Mouse (Mus musculus) splenic B cell, adult 2 months (primary cell): ENCODE results near the gene Ccdc91.
A peak's percentile ranks its signal among the peaks of the same experiment; 100 is the strongest.

Experiments used
- DNase-seq: peaks from one replicate; pipeline ENCODE4 v3.0.0-alpha.2; 2011; ENCODE audit warnings: low read depth, low spot score
- H3K27me3 ChIP-seq: 2 replicates; pipeline ENCODE4 v1.6.1; 2012; ENCODE audit warnings: mild to moderate bottlenecking, low read length, moderate library complexity, mixed read lengths; ENCODE audit not compliant: control insufficient read depth, poor library complexity, insufficient read depth, severe bottlenecking
- H3K36me3 ChIP-seq: 2 replicates; pipeline ENCODE4 v1.6.1; 2012; ENCODE audit warnings: mild to moderate bottlenecking, low read length, moderate library complexity, mixed read lengths; ENCODE audit not compliant: control insufficient read depth, poor library complexity, insufficient read depth, severe bottlenecking

Ccdc91 gene

DNA sequence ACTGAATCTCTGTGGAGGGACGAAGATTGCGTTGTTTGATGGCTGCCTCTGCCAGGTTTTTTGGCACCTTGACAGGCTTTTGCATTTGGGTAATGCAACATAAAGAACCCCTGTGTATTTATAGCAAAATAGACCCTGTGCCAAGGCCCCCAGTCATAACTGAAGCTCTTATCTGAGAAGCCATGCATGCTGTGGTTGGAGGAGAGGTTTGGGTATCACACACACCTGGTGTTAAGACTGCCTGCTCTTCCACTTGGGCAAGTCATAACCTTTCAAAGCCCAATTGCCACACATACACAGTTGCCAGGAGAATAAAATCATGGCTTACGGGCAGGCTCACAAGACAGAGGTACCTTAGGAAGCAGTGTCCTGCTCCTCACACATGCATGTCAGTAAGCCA is 147.5 kb downstream of the Ccdc91 start:
- no peaks in the 10 kb centered on the region for H3K27me3 ChIP-seq
- no peak for DNase-seq
- H3K36me3 ChIP-seq = no peaks in the 10 kb centered on the region

DNA sequence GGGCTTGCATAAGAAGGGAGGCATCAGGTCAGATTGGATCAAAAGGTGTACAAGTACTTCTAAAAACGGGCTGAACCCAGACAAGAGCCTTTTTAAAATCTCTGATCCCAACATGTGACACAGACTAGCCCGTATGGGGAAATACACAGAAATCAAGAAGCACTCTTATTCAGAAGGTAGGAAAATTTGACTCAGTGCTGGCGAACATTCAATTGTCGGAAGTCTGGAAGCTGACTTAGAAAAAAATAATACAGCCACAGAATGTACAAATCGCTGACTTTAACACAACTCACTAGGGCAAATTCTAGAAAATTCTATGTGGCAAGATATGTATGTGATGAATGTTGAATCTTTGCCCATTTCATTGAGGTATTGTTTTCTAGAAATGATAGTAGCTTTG is 160.8 kb downstream of the Ccdc91 start:
- no peaks in the 10 kb centered on the region for H3K36me3 ChIP-seq
- no peak for DNase-seq
- no peaks in the 10 kb centered on the region for H3K27me3 ChIP-seq

DNA sequence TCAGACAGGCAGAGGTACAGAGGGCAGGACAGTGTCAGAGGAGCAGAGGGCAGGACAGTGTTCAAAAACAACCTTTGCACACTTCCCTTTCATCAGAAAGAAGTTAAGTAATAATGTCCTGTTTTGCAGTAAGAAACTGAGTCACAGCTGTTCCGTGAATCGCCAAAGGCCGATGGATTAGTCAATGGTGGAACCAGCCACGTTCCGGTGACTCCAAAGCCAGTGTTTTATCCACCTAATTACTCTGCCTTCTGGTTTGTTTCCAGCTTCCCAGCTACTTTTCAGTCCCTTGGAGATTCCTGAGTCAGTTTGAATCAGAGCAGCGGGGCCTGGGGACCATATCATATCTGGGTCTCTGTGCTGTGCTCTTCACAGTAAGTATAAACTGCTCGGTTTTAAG is 168.2 kb downstream of the Ccdc91 start:
- H3K27me3 ChIP-seq = no peaks in the 10 kb centered on the region
- DNase-seq = no peak
- no peaks in the 10 kb centered on the region for H3K36me3 ChIP-seq

DNA sequence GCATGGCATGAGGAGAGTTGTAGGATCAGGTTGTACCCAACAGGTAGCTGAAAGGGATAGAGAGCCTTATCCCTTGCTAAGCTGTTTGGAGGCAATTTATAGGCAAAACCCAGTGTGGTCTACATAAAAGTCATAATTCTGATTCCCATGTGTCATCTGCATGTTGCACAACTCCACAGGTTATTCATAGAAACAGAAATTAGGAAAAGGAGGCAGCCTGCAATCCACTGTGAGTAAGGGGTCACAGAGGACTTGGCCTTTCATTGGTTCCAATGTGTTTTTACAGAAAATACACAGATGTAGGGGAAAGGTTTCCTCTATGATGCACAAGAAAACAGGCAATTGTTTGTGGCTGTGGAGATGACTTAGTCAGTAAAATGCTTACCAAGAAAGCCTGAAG is 168.8 kb downstream of the Ccdc91 start:
- DNase-seq = no peak
- Histone ChIP-seq H3K27me3 (no peaks in the 10 kb centered on the region), H3K36me3 (no peaks in the 10 kb centered on the region)

DNA sequence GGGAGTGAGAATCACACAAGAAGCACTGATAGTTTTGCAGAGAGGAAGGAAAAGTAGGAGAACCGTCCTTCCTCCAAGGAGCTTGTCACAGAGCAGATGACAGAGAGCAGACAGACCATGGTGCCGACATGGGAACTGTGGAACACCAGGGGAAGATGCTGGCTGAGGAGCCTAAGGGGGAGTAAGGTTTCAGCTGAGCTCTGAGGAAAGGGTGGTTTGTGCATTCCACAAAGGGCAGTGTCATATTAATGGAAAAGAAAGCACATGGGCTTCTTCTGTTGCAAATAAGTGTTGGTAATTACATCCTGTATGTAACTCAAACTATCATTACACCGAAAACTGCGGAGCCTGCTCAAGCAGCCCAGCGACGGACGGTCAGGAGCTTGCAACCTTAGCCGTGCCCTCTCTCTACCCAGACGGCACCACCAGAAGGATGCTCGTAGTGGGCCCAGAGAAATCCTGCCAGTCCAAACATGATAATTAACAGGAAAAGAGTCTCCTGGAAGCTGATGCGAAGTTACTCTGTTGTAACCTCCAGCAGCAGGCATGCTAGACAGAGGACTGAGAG is 170.9 kb downstream of the Ccdc91 start:
- DNase-seq = no peak
- no peaks in the 10 kb centered on the region for H3K27me3 ChIP-seq
- H3K36me3 ChIP-seq = no peaks in the 10 kb centered on the region

DNA sequence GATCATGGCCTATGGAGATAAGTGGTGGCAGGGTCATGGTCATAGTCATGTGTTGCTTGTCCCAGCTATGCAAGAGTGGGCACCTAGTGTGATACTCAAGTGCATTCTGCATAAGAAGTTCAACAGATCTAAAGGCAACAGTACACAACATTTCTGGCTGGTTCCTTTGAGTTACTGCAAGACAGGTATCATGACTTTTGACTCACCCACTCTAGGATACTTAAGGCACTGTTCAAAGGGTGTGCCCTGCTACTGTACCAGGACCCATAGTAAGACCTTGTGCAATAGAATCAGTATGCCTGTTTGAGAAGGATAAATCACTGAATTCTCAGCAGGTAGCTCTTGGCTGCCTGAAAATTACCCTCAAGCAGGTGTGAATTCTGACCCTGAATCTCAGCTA is 182.4 kb downstream of the Ccdc91 start:
- no peaks in the 10 kb centered on the region for H3K36me3 ChIP-seq
- H3K27me3 ChIP-seq = no peaks in the 10 kb centered on the region
- DNase-seq = no peak

DNA sequence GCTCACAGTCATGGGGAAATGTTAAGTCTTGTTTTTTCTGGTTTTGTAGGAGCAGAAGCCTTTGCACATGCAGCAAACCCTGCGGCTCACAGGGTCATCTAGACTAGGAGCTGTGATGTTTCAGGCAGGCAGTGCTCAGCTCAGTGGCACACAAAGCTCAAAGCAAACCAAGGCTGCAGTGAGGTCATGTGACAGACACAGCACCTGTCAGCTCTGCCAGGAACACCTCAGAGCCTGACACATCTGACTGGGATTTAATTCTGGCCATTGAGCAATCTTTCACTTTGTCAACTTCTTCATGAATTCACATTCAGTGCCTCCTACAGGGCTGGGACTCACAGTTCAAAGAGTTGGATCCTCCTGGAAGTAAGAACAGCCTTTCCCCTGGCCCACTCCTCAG is 185.1 kb downstream of the Ccdc91 start:
- H3K36me3 ChIP-seq = no peaks in the 10 kb centered on the region
- no peaks in the 10 kb centered on the region for H3K27me3 ChIP-seq
- DNase-seq = no peak

DNA sequence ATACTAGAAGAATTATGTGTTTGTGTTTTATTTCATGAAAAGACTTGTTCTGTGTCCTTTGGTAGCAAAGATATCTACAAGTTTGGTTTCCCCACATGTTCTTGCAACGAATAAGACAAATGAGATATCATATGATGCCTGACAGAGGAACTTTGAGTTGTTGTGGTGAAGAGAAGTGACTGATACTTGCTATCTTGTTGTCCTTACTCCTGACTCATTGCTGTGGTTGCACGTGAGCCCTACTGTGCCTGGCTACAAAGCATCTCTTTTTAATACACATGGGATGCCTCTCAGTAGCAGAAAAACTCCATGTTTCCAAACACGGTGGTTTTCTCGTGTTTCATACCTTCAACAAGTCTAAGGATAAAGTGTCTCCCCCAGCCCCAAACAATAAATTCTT is 186.2 kb downstream of the Ccdc91 start:
- no peak for DNase-seq
- H3K36me3 ChIP-seq = no peaks in the 10 kb centered on the region
- no peaks in the 10 kb centered on the region for H3K27me3 ChIP-seq

DNA sequence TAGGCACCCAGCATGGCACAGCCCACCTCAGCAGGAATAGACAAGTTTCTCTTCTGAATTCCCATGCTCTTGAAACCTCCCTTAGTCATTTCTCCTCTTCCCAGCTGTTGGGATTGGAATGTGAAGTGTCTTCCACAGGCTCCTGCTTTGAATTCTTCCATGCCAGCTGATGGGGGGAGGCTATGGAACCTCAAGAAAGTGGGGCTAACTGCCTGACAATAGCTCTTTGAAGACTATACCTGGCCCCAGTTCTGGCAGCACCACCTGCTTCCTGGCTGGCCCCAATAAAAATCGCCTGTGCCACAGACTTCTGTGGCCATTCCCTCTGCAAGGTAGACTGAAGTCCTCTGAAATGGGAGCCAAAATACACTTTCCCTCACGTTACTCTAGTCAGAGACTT is 187.0 kb downstream of the Ccdc91 start:
- no peaks in the 10 kb centered on the region for H3K36me3 ChIP-seq
- no peaks in the 10 kb centered on the region for H3K27me3 ChIP-seq
- no peak for DNase-seq

DNA sequence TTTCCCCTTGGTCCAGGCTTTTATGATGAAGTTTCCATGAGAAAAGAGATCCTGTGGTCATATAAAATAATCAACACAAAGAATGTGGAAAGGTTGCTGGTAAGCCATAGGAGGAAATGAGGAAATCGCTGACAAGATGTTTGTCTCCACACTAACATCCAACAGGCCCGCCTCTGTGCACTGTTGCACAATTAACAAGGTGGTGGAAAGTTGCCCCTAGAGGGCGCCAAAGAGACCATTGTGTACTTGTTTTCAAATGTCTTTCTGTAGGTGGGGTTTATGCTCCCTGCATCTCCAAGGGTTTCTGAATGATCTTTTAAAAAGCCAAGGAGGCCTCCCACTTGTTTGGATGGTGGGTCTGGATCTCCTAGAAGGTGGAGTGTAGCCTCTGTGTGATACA is 188.7 kb downstream of the Ccdc91 start:
- no peaks in the 10 kb centered on the region for H3K27me3 ChIP-seq
- H3K36me3 ChIP-seq = no peaks in the 10 kb centered on the region
- peak; percentile 8 for DNase-seq

DNA sequence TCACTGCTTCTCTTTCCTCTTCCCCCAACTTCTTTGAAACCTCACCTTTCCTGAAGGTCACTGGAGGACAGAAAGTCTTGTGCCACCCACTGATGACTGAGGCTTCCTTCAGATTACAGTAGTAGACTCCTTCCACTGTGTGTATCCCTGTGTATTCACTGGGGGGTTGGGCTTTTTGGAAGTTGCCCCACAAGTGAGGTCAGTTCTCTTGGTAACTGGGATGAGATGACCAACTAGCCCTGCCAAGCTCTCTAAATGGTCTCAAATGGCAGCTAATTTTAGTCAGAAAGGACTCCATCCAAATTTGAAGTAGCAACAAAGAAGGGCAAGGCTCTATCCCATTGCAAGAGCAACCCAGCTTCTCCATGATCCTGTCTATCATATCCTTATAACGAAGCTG is 195.7 kb downstream of the Ccdc91 start:
- Histone ChIP-seq H3K27me3 (no peaks in the 10 kb centered on the region), H3K36me3 (no peaks in the 10 kb centered on the region)
- DNase-seq = no peak

DNA sequence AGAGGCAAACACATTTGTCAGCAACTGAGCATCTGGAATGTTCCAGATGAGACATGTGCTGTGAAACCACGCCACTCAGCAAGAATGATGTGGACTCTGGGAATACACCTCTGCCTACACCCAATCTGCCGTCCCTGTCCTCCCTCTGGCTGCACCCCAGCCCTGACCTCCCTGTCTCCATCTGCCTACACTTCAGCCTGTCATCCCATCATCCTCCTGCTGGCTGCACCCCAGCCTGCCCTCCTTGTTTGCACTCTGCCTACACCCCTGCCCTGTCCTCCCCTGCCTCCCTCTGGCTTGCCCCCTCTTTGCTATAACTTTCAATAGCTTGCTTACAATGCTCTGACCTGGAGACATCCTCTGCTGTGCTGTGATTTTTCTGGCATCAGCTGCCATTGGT is 196.9 kb downstream of the Ccdc91 start:
- Histone ChIP-seq H3K27me3 (no peaks in the 10 kb centered on the region), H3K36me3 (no peaks in the 10 kb centered on the region)
- no peak for DNase-seq

DNA sequence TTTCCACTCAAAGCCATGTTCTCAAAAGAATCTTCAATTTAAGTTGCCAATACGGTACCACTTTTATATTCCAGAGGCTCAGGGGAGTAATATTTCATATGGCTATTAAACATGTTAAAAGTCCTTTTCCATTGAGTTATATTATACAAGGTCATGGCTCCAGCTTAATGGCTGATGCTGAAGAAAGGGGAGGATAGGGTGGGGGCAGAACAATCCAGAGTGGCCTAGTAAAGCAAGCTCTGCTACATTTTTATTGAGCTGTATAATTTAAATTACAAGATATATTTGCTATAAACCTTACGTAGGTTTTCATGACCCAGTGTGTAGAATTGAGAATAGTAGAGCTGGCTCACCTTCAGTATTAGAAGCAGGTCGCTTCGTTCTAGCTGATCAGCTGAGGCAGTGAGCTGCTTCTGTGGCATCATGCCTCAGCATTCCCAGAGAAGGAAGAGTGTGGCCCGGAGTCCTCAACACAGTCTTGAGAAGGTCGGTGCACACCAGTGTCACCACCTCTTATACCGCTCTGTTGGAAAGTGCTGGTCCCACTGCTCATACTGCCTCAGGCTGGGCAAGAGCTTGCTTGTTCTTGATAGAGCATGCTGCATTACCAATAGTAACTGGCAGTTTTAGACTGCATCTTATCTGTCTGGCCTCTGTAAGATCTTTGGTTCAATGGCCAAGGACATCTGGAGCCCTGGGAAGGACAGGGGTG is 199.6 kb downstream of the Ccdc91 start:
- Histone ChIP-seq H3K27me3 (no peaks in the 10 kb centered on the region), H3K36me3 (no peaks in the 10 kb centered on the region)
- DNase-seq = no peak

DNA sequence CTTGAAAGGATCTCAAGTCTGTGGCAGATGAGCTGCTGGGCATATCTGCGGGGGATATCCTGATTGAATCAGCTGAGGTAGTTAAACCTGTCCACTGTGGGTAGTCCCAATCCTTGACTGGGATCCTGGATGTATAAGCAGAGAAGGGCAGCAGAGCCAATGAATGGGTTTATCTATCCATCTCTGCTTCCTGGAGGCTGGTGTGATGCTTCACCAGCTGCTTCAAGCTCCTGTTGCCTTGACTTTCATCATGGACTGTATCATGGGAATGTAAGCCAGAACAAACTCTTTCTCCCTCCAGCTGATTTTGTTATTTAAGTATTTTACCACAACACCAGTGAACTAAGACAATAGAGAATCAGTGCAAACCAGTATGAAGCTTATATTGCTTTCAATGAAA is 200.6 kb downstream of the Ccdc91 start:
- Histone ChIP-seq H3K27me3 (no peaks in the 10 kb centered on the region), H3K36me3 (no peaks in the 10 kb centered on the region)
- no peak for DNase-seq
